Mouse (Mus musculus): ENCODE results near the gene Gga3.

- no peak for TF ChIP-seq CTCF (IDR thresholded peaks at IDR 0.05)
- TF ChIP-seq EP300 (IDR thresholded peaks at IDR 0.05) = no peak
Observed at GRCm38 (mm10) chr11:115598309-115598708, 5.5 kb downstream of the Gga3 start.

Measured in lung, postnatal 0 days (tissue).